9 mouse cellular contexts compared by ENCODE assay signal in the genomic region with DNA sequence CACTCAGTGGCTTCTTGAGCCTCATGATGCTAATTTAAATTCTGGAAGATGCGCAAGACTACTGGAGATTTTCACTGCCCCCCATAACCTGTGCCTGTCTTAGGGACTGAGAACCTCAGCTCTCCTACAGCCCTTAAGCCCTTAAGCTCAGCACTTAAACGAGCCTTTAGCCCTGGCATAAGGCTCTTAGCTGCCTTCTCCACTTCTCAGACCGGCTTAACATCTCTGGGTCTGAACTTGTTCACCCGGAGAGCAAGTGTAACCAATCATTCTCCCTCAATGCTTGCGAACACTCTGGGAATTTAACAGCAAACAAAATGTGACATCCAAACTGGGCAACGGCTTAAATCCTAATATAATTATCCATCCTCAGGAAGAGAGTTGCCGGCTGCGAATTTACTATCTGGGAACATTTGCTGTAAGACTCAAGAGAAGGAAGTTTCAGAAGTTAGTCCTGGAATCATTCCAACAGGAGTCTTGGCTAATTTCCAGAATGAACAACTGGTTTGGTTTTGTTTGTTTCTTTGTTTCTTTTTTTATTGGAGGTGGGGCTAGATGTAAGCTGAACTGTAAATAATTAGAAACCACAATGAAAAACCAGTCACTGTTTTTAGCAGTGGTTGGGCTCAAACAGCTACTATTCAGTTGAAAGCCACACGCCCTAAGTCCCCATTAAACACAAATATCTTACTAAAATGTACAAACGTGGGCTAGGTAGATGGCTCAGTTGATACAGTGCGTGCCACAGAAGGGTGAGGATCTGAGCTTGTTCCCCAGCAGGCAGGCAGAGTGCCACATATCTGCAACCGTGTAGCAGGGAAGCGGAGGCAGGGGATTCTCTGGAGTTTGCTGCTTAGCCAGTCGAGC. TPM values are rescaled to one million over a fixed set of nuclear protein-coding genes. Genes with fewer than 3 reads are reported as not detected.
DNase-seq lines count a peak whose midpoint lies in the region; TF ChIP-seq lines count a peak whose summit lies in the region.
"Had no signal": no experiment of that assay in that cellular context is flagged by ENCODE, and none has a peak within 500 bp of the region (broad histone marks: within the 10 kb centered on the region; RNA-seq: fewer than 3 reads in every experiment).

No protein-coding gene starts in this region.

- no peak overlapping the region for H3K4me3 ChIP-seq in heart, adult 2 months
- H3K4me3 ChIP-seq: embryonic facial prominence, embryonic 12.5 days had no signal

- 25% methylated on average over 14 of the region's 14 CpGs for WGBS in heart, adult 2 months

- H3K9ac ChIP-seq in heart, adult 2 months (ENCODE audit: low read depth, low read length) = peak overlapping the region; percentile 52; the same call in 1 of the 2 replicates
- H3K9ac ChIP-seq: embryonic facial prominence, embryonic 12.5 days had no signal

- no peak for TF ChIP-seq EP300 in heart, adult 2 months (IDR thresholded peaks at IDR 0.05; ENCODE audit: insufficient read depth, low read depth, low read length)

- peaks cover 8% of the 10 kb centered on the region for H3K4me1 ChIP-seq in heart, adult 2 months (ENCODE audit: control insufficient read depth, insufficient read depth, low read length)

- H3K36me3 ChIP-seq in heart, adult 2 months (ENCODE audit: control insufficient read depth, insufficient read depth, low read length) = peaks cover 16% of the 10 kb centered on the region; the same call in 1 of the 2 replicates

- H3K27ac ChIP-seq in heart, adult 2 months = peak overlapping the region; percentile 66
- H3K27ac ChIP-seq: embryonic facial prominence, embryonic 12.5 days had no signal

- no peak for DNase-seq in heart, adult 2 months
- DNase-seq in heart, postnatal 36 days = no peak
- DNase-seq in urinary bladder, adult 18-20 months (ENCODE audit: low spot score in 2 of 2) = peak; percentile 42 to 49
- DNase-seq in urinary bladder, adult 2 months (ENCODE audit: low spot score) = no peak
- DNase-seq in kidney, postnatal 4 days = peak; percentile 14 to 29
- no peak for DNase-seq in right cerebral cortex, adult 18-20 months
- DNase-seq in left cerebral cortex, postnatal 36 days (ENCODE audit: low spot score in 2 of 2) = no peak
- DNase-seq in T-cell, adult 2 months (ENCODE audit: low spot score) = no peak

- no peaks in the 10 kb centered on the region; the same call in 1 of the 2 replicates for H3K79me2 ChIP-seq in heart, adult 2 months (replicated peaks; ENCODE audit: control insufficient read depth, insufficient read depth, low read length)

- no peaks in the 10 kb centered on the region for H3K27me3 ChIP-seq in heart, adult 2 months (ENCODE audit: control insufficient read depth, insufficient read depth, low read length)
- H3K27me3 ChIP-seq: embryonic facial prominence, embryonic 12.5 days had no signal

- no peak for TF ChIP-seq POLR2A in heart, adult 2 months (IDR thresholded peaks at IDR 0.05; ENCODE audit: insufficient read depth, low read depth, low read length)

- no peak for TF ChIP-seq CTCF in heart, adult 2 months (IDR thresholded peaks at IDR 0.05)

- intact Hi-C loops in heart, adult 2 months (cut with DNase I) = no loop called here
- intact Hi-C loops in heart, postnatal 36 days (cut with DNase I) = no loop called here
- intact Hi-C loops in left cerebral cortex, postnatal 36 days (cut with DNase I) = no loop called here

RNA-seq across cellular contexts. Expression of a gene that starts 13.5 kb away (rescaled TPM):
- 10 to 100 TPM; 53.5 to 61.8 TPM for total RNA-seq in heart, adult 2 months (2021)
- 77.3 and 106 TPM in 2 replicates for polyA plus RNA-seq in heart, adult 2 months (2012; rRNA removed)
- total RNA-seq in heart, postnatal 36 days (2021) = 10 to 100 TPM; 44.5 to 47.1 TPM
- polyA plus RNA-seq in urinary bladder, adult 2 months (2012; rRNA removed) = 55.7 and 56.8 TPM in 2 replicates
- 10 to 100 TPM; 63.5 to 76.9 TPM for total RNA-seq in left cerebral cortex, postnatal 36 days (2021)

RNA-seq across cellular contexts. Expression of a gene that starts 34.9 kb away (rescaled TPM):
- 1 to 10 TPM; 2.0 to 3.9 TPM for total RNA-seq in heart, adult 2 months (2021)
- polyA plus RNA-seq in heart, adult 2 months (2012; rRNA removed) = 0.72 and 5.9 TPM in 2 replicates
- total RNA-seq in heart, postnatal 36 days (2021) = 1 to 10 TPM in 1 of 2 experiments, under 1 TPM in 1; 0.58 to 1.1 TPM
- polyA plus RNA-seq in urinary bladder, adult 2 months (2012; rRNA removed) = 0.19 and 0.33 TPM in 2 replicates
- total RNA-seq in left cerebral cortex, postnatal 36 days (2021) = 1 to 10 TPM; 1.4 to 2.2 TPM
- polyA plus RNA-seq: embryonic facial prominence, embryonic 12.5 days had no signal

RNA-seq across cellular contexts. Expression of a gene that starts 47.6 kb away (rescaled TPM):
- 10 to 100 TPM; 34.9 to 36.1 TPM for total RNA-seq in heart, adult 2 months (2021)
- 11.8 and 19.8 TPM in 2 replicates for polyA plus RNA-seq in heart, adult 2 months (2012; rRNA removed)
- total RNA-seq in heart, postnatal 36 days (2021) = 10 to 100 TPM; 30.7 to 39.3 TPM
- polyA plus RNA-seq in urinary bladder, adult 2 months (2012; rRNA removed) = 34.5 and 35.2 TPM in 2 replicates
- total RNA-seq in left cerebral cortex, postnatal 36 days (2021) = 10 to 100 TPM; 55.4 to 82.7 TPM

Comparison
In these comparisons a context has a peak if more than half of its experiments do, and no peak if none do; other contexts are left out.
1. DNase-seq: peak in urinary bladder, adult 18-20 months (2 of 2) and kidney, postnatal 4 days (2 of 2); none in heart, adult 2 months (0 of 2), heart, postnatal 36 days (0 of 2), urinary bladder, adult 2 months (single experiment), right cerebral cortex, adult 18-20 months (single experiment), left cerebral cortex, postnatal 36 days (0 of 2) and T-cell, adult 2 months (single experiment).